Mouse (Mus musculus) kidney, postnatal 0 days (tissue): ENCODE data around the gene Kif1b. TPM values are rescaled to one million over a fixed set of nuclear protein-coding genes. Genes with fewer than 3 reads are reported as not detected.
"Not testable (repeated sequence)": the region's sequence is repeated elsewhere in the genome, so short reads cannot be mapped to it uniquely, and the experiment has no call there.

Source experiments
- ATAC-seq: fragments of 200-750 bp; cut with Nextera tagmentation; replicated peaks from 2 replicates; pipeline ENCODE4 v1.8.0; 2017; ENCODE audit warnings: low read depth, moderate number of reproducible peaks, moderate TSS enrichment, moderate library complexity; ENCODE audit not compliant: low FRiP score
- DNase-seq: peaks from one replicate; pipeline ENCODE4 v3.0.0-alpha.2; 2016; ENCODE audit warnings: low spot score
- H3K27ac ChIP-seq: fragments of 300-500 bp; sonication (generic); 2 replicates; pipeline ENCODE4 v1.5.1; 2014; ENCODE audit warnings: mild to moderate bottlenecking
- H3K27me3 ChIP-seq: fragments of 300-500 bp; sonication (generic); 2 replicates; pipeline ENCODE4 v1.6.1; 2014; ENCODE audit warnings: low read length, mixed read lengths; ENCODE audit not compliant: insufficient read depth
- H3K36me3 ChIP-seq: fragments of 300-500 bp; sonication (generic); 2 replicates; pipeline ENCODE4 v1.6.1; 2014; ENCODE audit warnings: low read length, mixed read lengths; ENCODE audit not compliant: insufficient read depth
- H3K4me1 ChIP-seq: fragments of 300-500 bp; sonication (generic); replicated peaks from 2 replicates; pipeline ENCODE4 v1.6.1; 2014; ENCODE audit warnings: antibody characterized with exemption, low read length, mixed read lengths; ENCODE audit not compliant: insufficient read depth
- H3K4me2 ChIP-seq: fragments of 300-500 bp; sonication (generic); 2 replicates; pipeline ENCODE4 v1.6.1; 2014; ENCODE audit warnings: mild to moderate bottlenecking, low read length, moderate library complexity, mixed read lengths
- H3K4me3 ChIP-seq: fragments of 300-500 bp; sonication (generic); replicated peaks from 2 replicates; pipeline ENCODE4 v1.5.1; 2014; ENCODE audit warnings: low read depth, low read length
- H3K9ac ChIP-seq: fragments of 300-500 bp; sonication (generic); 2 replicates; pipeline ENCODE4 v1.6.1; 2014; ENCODE audit warnings: low read depth, low read length
- H3K9me3 ChIP-seq: fragments of 300-500 bp; sonication (generic); replicated peaks from 2 replicates; pipeline ENCODE4 v1.6.1; 2016; ENCODE audit warnings: low read length, inconsistent platforms, mixed read lengths
- CTCF ChIP-seq: IDR thresholded peaks from 2 replicates; pipeline ENCODE4 v1.5.1; 2016; ENCODE audit warnings: antibody characterized with exemption, low read depth, mild to moderate bottlenecking, moderate library complexity
- WGBS: fragments of 180-500 bp; shearing (Covaris S2); extraction: QIAGEN DNeasy Blood & Tissue Kit; methylation state at CpG from one replicate; pipeline ENCODE4 v1.1.7; 2014; 5-methylcytosine and 5-hydroxymethylcytosine counted together
- polyA plus RNA-seq: library from polyadenylated mRNA; unstranded; fragments of >200 nt; fragmentation: Nextera tagmentation; extraction: Ambion mirVana; gene quantifications from 2 replicates; pipeline ENCODE4 v1.2.1, GENCODE M21; 2015

Kif1b gene
- polyA plus RNA-seq, 1 experiment from 2014 or later = 19.9 TPM

DNA sequence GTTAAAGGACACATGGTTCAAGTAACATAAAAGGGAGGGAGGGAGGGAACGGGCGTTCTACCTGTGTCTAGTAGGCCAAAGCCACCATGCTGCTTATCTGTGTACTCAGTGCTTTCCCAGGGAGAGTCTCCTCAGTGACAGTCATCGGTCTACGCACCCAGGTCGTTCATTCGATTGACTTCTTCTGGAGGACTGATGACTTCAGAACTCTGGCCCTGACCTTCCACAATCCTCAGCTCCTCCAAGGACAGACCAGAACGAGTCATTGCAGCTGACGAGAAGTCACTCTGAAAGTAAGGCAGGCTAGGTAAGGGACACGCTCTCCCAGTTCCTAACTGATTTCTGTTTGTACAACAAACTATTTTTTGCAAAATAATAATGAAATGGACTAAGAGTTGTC is 94.0 kb downstream of the Kif1b start:
- DNase-seq (no peak), ATAC-seq (no peak)
- Histone ChIP-seq H3K9me3 (no peaks in the 10 kb centered on the region), H3K4me1 (no peaks in the 10 kb centered on the region), H3K9ac (no peak overlapping the region), H3K27ac (no peak overlapping the region), H3K36me3 (peaks cover 38% of the 10 kb centered on the region; the same call in 1 of the 2 replicates), H3K4me2 (no peak overlapping the region), H3K27me3 (no peaks in the 10 kb centered on the region), H3K4me3 (no peak overlapping the region)
- no peak for TF ChIP-seq CTCF
- 92% methylated on average over 9 of the region's 9 CpGs for WGBS

GRCm38 (mm10) chr4:149211441-149211840 is 96.1 kb downstream of the Kif1b start:
- not testable (repeated sequence) for H3K4me2 ChIP-seq, DNase-seq, H3K4me3 ChIP-seq, H3K27me3 ChIP-seq, H3K9me3 ChIP-seq, H3K4me1 ChIP-seq, ATAC-seq, H3K9ac ChIP-seq, H3K27ac ChIP-seq
- TF ChIP-seq CTCF = 0 out of 2 replicates have a peak, but pooled peaks have one; percentile 30
- peaks cover 39% of the 10 kb centered on the region; the same call in 1 of the 2 replicates for H3K36me3 ChIP-seq
- WGBS = 95% methylated on average over 6 of the region's 6 CpGs

GRCm38 (mm10) chr4:149202467-149202866 is 105.0 kb downstream of the Kif1b start:
- TF ChIP-seq CTCF = no peak
- DNase-seq = no peak
- no peaks in the 10 kb centered on the region for H3K27me3 ChIP-seq
- no peaks in the 10 kb centered on the region for H3K9me3 ChIP-seq
- no peak overlapping the region for H3K4me3 ChIP-seq
- 60% methylated on average over 3 of the region's 3 CpGs for WGBS
- H3K4me2 ChIP-seq = no peak overlapping the region
- ATAC-seq = no peak
- H3K27ac ChIP-seq = no peak overlapping the region
- no peak overlapping the region for H3K9ac ChIP-seq
- H3K36me3 ChIP-seq = peaks cover 28% of the 10 kb centered on the region
- H3K4me1 ChIP-seq = no peaks in the 10 kb centered on the region

- H3K36me3 ChIP-seq = peaks cover 34% of the 10 kb centered on the region
- H3K4me2 ChIP-seq = no peak overlapping the region
- no peaks in the 10 kb centered on the region for H3K4me1 ChIP-seq
- H3K4me3 ChIP-seq = no peak overlapping the region
- 92% methylated on average over 4 of the region's 4 CpGs for WGBS
- DNase-seq = no peak
- H3K27me3 ChIP-seq = no peaks in the 10 kb centered on the region
- no peak overlapping the region for H3K9ac ChIP-seq
- TF ChIP-seq CTCF = no peak
- no peak overlapping the region for H3K27ac ChIP-seq
- H3K9me3 ChIP-seq = no peaks in the 10 kb centered on the region
- ATAC-seq = no peak
These were observed 106.4 kb downstream of the Kif1b start for GRCm38 (mm10) chr4:149201110-149201509.

DNA sequence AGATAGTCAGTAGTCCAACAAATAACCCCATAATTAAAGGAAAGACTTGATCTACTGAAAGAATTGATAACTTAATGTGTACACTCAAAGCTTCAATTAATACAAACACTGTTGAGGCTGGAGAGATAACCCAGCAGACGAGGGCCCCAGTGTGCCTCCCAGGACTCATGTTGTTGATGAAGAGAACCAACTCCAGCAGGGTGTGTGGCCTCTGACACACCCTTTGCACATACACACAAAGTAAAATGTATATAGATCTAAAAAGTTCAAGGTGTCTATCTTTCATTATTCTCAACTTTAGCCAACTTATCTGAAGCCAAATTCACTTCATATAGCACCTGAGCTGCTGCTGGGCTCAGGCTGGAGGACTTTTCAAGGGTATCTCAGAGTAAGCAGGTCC is 110.3 kb downstream of the Kif1b start:
- Histone ChIP-seq H3K36me3 (peaks cover 37% of the 10 kb centered on the region), H3K4me1 (no peaks in the 10 kb centered on the region), H3K27me3 (no peaks in the 10 kb centered on the region), H3K9me3 (no peaks in the 10 kb centered on the region), H3K4me2 (no peak overlapping the region), H3K4me3 (no peak overlapping the region), H3K9ac (no peak overlapping the region), H3K27ac (no peak overlapping the region)
- no peak for TF ChIP-seq CTCF
- DNase-seq = no peak
- ATAC-seq = no peak
- 86% methylated on average over 1 of the region's 1 CpGs for WGBS

- no peak for TF ChIP-seq CTCF
- WGBS = 94% methylated on average over 7 of the region's 7 CpGs
- no peak overlapping the region for H3K4me3 ChIP-seq
- no peak overlapping the region for H3K9ac ChIP-seq
- H3K9me3 ChIP-seq = no peaks in the 10 kb centered on the region
- peaks cover 24% of the 10 kb centered on the region for H3K36me3 ChIP-seq
- no peak overlapping the region for H3K27ac ChIP-seq
- ATAC-seq = no peak
- H3K4me2 ChIP-seq = no peak overlapping the region
- no peak for DNase-seq
- H3K27me3 ChIP-seq = no peaks in the 10 kb centered on the region
- H3K4me1 ChIP-seq = no peaks in the 10 kb centered on the region
These were observed 116.4 kb downstream of the Kif1b start for GRCm38 (mm10) chr4:149191103-149191502.

- Histone ChIP-seq H3K27me3 (no peaks in the 10 kb centered on the region), H3K36me3 (peaks cover 29% of the 10 kb centered on the region), H3K4me1 (no peaks in the 10 kb centered on the region), H3K4me2 (no peak overlapping the region), H3K9ac (no peak overlapping the region), H3K27ac (no peak overlapping the region), H3K4me3 (no peak overlapping the region), H3K9me3 (no peaks in the 10 kb centered on the region)
- 95% methylated on average over 2 of the region's 2 CpGs for WGBS
- TF ChIP-seq CTCF = no peak
- DNase-seq = no peak
- no peak for ATAC-seq
These were observed 118.9 kb downstream of the Kif1b start for GRCm38 (mm10) chr4:149188563-149188962.
